Mouse (Mus musculus) leukemia stem cell, adult 10-12 weeks (primary cell): ENCODE measurements around the gene Plekha4. TPM values are rescaled to one million over a fixed set of nuclear protein-coding genes. Genes with fewer than 3 reads are reported as not detected.

ENCODE experiments used
- polyA plus RNA-seq: library from polyadenylated mRNA; stranded (reverse); fragments of >175 nt; gene quantifications from 2 replicates; pipeline ENCODE4 v1.2.3, GENCODE M21; 2012; ENCODE audit warnings: low replicate concordance

The Plekha4 gene
- 2.0 and 2.8 TPM in 2 replicates for polyA plus RNA-seq

DNA sequence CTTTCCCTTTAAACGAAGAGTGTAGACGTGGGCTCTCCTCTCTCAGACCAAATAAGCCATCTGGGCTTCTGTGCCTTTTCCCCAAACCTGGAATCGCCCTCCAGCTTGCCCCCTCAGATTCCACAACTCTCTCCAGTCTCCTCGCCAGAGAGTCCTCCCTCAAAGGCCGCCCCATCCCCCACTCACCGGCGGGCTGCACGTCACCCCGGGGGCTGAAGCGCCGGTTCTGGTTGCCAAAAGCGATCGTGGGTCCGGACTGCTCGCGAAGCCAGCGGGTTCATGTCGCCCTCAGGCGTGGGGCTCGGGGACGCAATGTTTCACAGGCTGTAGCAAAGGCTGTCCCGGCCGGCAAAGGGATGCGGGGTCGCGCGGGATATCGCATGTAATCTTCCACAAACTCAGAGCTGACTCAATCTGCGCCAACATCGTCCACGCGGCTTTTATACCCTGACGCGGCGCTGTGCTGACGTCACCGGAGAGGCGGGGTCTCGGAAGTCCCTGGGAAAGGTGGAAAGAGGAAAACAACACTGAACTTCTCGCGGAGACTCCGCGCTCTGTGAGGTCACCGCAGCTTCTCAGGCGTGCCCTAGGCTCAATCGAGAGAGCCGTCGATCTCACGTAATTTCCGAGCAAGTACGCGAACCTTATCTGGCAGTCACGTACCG lies at the start of gene Plekha4, which contains the start of gene Ppp1r15a:
Plekha4 (plus strand) TSS at position 522 of the 665 bp plus-strand sequence.
Ppp1r15a (minus strand) TSS at position 460 of the 665 bp plus-strand sequence.

DNA sequence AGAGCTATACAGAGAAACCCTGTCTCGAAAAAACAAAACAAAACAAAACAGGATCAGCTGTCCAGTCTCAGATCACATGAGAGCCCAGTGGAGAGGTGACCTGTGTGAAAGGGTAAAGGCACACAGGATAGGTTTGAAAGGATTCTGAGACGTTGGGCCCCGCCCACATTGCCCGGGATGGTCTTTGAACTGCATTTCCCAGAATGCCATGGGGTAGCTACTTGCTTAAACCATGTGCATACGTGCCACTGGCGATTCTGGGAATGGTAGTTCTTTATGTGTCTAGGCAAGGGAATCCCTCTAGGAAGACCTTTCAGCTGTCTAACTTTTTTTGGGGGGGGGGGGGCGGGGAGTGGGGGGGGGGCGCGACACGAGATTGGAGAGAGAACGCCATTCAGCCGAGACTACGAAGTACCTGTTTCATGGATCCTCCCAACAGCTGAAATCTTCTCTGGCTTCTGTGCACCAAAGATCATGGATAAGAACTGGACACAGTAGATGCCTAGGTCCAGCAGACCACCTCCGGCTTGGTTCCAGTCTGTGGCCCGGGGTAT lies 44.7 kb upstream of the Plekha4 start, which contains the start of gene Tulp2:
Tulp2 (plus strand) TSS at position 504 of the 554 bp plus-strand sequence.

DNA sequence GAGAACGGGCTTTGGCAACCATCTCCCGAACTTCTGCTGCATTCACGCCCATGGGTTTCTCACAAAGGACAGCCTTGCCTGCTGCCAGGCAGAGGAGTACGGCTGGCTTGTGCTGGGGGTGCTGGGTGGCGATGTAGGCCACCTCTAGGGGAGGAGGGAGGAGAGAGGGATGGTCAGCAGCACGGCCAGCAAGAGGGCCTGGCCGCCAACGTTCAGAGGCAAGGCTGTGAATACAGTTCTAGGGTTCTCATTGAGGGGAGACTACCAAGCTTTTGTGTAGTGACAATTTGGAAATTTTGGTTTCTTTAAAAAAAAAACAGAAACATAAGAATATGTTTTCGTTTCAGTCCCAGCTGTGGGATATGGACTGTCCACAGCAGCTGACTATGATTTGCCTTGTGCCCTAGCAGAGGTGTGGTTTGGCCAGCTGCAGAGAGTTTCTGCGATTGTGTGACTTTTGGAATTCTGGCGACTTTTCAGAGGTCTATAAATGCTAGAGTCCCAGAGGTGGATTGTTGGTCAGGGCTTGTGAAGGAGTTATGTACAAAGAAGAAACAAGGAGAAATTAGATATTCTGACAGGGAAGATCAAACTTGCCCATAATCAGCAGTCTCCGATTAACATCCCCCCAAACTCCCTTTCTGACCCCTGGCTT lies 39.2 kb upstream of the Plekha4 start, which contains the start of gene Gm45808:
Gm45808 (minus strand) TSS at position 51 of the 655 bp plus-strand sequence.

DNA sequence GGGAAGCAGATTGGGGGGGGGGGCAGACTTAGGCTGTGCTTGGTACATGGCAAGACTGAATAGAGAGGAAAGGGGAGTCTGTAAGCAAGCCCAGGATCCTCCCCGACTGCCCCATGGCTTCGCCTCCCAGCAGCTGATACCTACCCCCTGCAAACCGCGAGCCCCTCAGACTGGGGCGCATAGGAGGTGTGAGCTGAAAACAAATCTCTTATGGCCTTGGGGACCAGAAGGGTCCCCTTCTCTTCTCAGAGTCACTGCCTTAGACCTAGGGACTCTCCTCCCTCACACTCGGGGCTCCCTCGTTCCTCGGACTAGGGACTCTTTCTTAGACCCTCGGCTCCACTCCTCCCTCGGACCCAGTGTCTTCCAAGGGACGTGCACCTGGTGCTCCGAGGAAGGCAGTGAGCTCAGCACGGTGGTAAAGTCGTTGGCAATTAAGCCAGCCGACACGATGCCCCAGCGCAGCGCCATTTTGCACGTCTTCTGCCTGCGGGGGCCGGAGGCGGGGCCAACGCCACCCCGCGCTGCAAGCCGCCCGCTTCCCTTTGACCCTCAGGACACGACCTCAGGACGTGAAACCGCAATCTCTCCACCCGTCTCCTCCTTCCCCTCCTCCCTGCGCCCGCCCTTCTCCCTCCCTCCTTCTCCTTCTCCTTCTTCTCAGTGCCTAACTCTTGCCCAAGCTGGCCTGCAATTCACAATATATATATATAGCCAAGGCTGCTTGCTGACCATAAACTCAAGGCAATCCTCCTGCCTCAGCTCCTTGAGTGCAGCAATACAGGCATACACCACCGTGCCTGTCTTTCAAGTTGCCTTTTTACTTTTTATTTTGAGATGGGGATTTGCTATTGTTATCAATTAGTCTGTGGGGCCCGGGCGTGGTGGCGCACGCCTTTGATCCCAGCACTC lies 37.6 kb upstream of the Plekha4 start, which contains the start of gene Dhdh:
Dhdh (minus strand) TSS at position 513 of the 912 bp plus-strand sequence.

DNA sequence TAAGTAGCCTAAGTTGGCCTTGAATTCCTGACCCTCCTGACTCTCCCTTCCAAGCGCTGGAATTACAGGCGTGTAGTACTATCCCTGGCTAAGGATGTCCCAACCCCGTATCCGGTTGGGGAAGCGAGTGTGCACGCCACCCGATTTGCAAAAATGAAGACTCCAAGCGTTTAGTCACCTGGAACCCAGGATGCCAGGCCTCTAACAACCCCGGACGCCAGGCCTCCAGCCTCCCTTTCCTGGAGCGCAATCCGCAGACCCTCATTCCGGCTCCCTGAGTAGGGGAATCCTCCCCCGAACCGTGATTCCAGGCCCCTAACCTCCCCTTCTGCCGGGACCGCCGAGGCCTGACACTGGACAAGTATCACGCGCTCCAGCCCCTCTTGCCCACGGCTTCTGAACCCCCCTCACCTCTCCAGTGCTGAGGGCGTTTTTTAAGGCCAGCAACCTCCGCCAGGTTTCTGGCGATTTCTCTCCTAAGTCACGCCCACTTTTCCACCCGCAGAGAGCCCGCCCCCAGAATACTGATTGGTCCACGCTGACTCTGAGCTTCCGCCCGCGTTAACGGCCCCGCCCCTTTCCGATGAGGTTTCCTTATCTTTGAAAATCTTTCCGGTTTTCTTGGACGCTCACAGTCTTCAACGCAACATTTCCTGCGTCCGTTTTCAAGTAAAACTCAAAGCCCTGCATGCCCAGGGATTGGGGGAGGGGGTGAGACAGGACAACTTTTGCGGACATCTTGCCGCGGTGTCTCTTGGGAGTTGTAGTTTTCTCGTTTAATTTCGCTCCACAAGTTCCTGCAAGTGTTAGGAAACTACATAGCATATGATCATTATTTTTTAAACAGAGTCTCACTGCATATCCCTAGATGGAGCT lies 16.0 kb upstream of the Plekha4 start, which contains the start of gene Nucb1:
Nucb1 (minus strand) TSS at position 495 of the 876 bp plus-strand sequence.

DNA sequence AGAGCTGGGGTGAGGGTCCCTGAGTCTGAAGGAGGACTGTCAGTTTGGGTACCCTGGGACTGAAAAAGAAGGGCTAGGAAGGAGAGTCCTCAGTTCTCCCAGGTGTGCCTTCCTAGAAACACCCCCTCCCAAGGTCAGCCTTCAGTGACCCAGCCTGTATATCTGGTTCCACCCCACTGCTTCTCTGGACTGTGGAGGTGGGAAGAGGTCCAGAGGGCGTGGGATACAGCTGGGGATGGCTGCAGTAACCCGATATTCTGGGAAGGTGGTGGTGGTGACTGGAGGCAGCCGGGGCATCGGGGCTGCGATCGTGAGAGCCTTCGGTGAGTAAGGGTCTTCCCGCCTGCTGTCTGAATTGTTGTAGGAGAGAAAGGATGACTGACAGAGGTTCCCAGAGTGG lies 28.6 kb downstream of the Plekha4 start, which contains the start of gene Hsd17b14:
Hsd17b14 (plus strand) TSS at position 150 of the 400 bp plus-strand sequence.

DNA sequence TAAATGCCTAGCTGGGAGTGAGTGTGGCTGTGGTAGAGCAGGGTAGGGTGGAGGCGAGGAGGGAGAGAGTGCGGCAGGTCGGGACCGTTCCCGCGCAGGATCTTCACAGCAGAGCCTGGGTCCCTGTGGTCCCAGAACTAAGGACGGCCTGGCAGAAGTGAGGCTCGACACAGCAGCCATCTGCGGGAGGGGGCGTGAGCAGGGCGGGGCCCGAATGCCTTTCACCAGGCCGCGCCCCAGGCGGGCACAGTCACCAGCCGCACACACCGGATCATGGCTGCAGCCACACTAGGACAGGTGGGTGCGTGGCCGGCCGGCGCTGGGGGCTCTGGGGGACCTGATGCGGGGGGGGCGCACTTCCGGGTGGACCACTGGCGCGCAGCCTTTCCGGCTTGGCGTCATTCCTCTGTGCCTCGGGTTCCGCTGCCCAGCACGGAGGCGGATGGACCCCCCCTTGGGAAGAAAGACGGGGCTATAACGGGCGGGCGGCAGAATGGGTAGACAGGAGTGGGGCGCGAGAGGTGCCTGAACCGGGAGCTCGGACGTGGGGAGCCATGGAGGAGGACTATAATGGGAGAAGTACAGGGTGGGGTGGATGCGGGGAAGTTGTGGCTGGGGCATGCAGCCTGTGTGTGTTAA lies 44.1 kb downstream of the Plekha4 start, which contains the start of gene Bcat2:
Bcat2 (plus strand) TSS at position 51 of the 639 bp plus-strand sequence.

Other genes with a start within 250 kb of the Plekha4 start
- 0.11 TPM in 1 of 2 replicates, not detected in the other for gene Slc6a21, start 248.8 kb upstream of the Plekha4 start, polyA plus RNA-seq
- 1.2 and 1.4 TPM in 2 replicates for gene Trpm4, start 192.6 kb upstream of the Plekha4 start, polyA plus RNA-seq
- not detected in 2 replicates for gene Hrc, start 191.0 kb upstream of the Plekha4 start, polyA plus RNA-seq
- 2.6 and 3.4 TPM in 2 replicates for gene Ppfia3, start 159.3 kb upstream of the Plekha4 start, polyA plus RNA-seq
- 0.80 TPM in 1 of 2 replicates, not detected in the other for gene Lin7b, start 155.7 kb upstream of the Plekha4 start, polyA plus RNA-seq
- gene Snrnp70, start 130.6 kb upstream of the Plekha4 start, polyA plus RNA-seq = 650 and 741 TPM in 2 replicates
- not detected in 2 replicates for gene Kcna7, start 120.7 kb upstream of the Plekha4 start, polyA plus RNA-seq
- not detected in 2 replicates for gene Ntf5, start 112.6 kb upstream of the Plekha4 start, polyA plus RNA-seq
- gene Lhb, start 105.5 kb upstream of the Plekha4 start, polyA plus RNA-seq = not detected in 2 replicates
- gene Gys1, start 91.5 kb upstream of the Plekha4 start, polyA plus RNA-seq = 11.4 and 11.8 TPM in 2 replicates
- 293 and 559 TPM in 2 replicates for gene Ruvbl2, start 88.2 kb upstream of the Plekha4 start, polyA plus RNA-seq
- gene Ftl1, start 66.4 kb upstream of the Plekha4 start, polyA plus RNA-seq = 5,681 and 8,825 TPM in 2 replicates
- gene Bax, start 59.4 kb upstream of the Plekha4 start, polyA plus RNA-seq = 180 and 264 TPM in 2 replicates
- gene Tulp2, start 44.5 kb upstream of the Plekha4 start, polyA plus RNA-seq = 0.27 and 0.61 TPM in 2 replicates
- not detected in 2 replicates for gene Gm45808, start 39.5 kb upstream of the Plekha4 start, polyA plus RNA-seq
- gene Dhdh, start 37.5 kb upstream of the Plekha4 start, polyA plus RNA-seq = 0.83 and 1.7 TPM in 2 replicates
- gene Nucb1, start 15.9 kb upstream of the Plekha4 start, polyA plus RNA-seq = 344 and 572 TPM in 2 replicates
- 200 and 371 TPM in 2 replicates for gene Ppp1r15a, start 62 bp upstream of the Plekha4 start, polyA plus RNA-seq
- 0.29 and 1.3 TPM in 2 replicates for gene Hsd17b14, start 28.6 kb downstream of the Plekha4 start, polyA plus RNA-seq
- 17.8 and 57.8 TPM in 2 replicates for gene Bcat2, start 43.8 kb downstream of the Plekha4 start, polyA plus RNA-seq
- 0.52 TPM in 1 of 2 replicates, not detected in the other for gene Fgf21, start 89.2 kb downstream of the Plekha4 start, polyA plus RNA-seq
- gene Fut1, start 91.0 kb downstream of the Plekha4 start, polyA plus RNA-seq = not detected in 2 replicates
- gene Izumo1, start 95.5 kb downstream of the Plekha4 start, polyA plus RNA-seq = 0.42 and 0.64 TPM in 2 replicates
- gene Rasip1, start 101.2 kb downstream of the Plekha4 start, polyA plus RNA-seq = 4.3 and 5.9 TPM in 2 replicates
- 0.10 and 0.50 TPM in 2 replicates for gene Mamstr, start 113.6 kb downstream of the Plekha4 start, polyA plus RNA-seq
- not detected in 2 replicates for gene Fut2, start 140.1 kb downstream of the Plekha4 start, polyA plus RNA-seq
- 0.69 and 0.93 TPM in 2 replicates for gene Ntn5, start 157.7 kb downstream of the Plekha4 start, polyA plus RNA-seq
- gene Sec1, start 168.1 kb downstream of the Plekha4 start, polyA plus RNA-seq = not detected in 2 replicates
- 0.55 TPM in 1 of 2 replicates, not detected in the other for gene Car11, start 173.5 kb downstream of the Plekha4 start, polyA plus RNA-seq
- 7.1 and 10.3 TPM in 2 replicates for gene Dbp, start 178.8 kb downstream of the Plekha4 start, polyA plus RNA-seq
- gene Rpl18, start 189.1 kb downstream of the Plekha4 start, polyA plus RNA-seq = 7,435 and 17,506 TPM in 2 replicates
- gene Sphk2, start 191.7 kb downstream of the Plekha4 start, polyA plus RNA-seq = 120 and 196 TPM in 2 replicates
- gene Fam83e, start 194.9 kb downstream of the Plekha4 start, polyA plus RNA-seq = 2.5 and 3.1 TPM in 2 replicates
- gene Spaca4, start 199.5 kb downstream of the Plekha4 start, polyA plus RNA-seq = not detected in 2 replicates